Mouse (Mus musculus) heart, adult 2 months (tissue): ENCODE data around the gene Kif1a.

Source experiments
- CTCF ChIP-seq: fragments of 200-600 bp; IDR thresholded peaks from 2 replicates; pipeline ENCODE4 v1.8.1; 2022; ENCODE audit warnings: antibody characterized with exemption, mild to moderate bottlenecking, moderate library complexity
- POLR2A ChIP-seq: fragments of 200-500 bp; IDR thresholded peaks from 2 replicates; pipeline ENCODE4 v1.6.1; 2011; ENCODE audit warnings: mild to moderate bottlenecking, low read depth, low read length, control low read depth; ENCODE audit not compliant: insufficient read depth

DNA sequence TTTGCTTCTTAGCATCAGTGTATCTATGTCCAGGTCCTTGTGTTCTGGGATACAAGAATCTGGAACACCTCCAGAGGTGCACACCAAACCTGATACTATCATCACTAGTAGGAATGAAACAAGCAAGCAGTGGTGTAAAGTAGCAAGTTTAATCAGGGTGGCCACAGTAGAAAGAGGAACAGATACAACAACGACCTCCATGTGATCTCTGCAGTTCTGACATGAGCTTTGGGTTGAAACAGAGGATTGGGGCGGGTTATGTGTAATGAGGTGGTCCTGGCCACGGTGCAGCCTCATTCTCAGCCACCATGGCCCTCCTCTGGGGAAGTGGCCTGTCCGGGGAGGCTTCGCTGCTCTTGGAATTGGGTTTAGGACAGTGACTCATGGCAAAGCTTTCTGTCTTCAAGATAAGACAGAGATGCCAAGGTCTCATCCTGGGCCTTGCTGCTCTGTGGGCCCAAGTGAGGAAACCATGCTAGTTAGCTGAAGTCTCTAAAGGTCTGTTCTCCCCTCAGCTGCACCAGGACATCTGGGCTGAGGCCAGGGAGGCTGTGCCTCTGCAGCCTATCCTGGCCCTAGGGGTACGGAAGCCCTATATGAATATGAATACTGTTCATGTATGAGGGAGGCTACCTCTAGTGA, 109.4 kb downstream of the Kif1a start:
- TF ChIP-seq CTCF = no peak
- no peak for TF ChIP-seq POLR2A
